Mouse (Mus musculus) midbrain, embryonic 10.5 days (tissue): ENCODE results near the gene C130050O18Rik. TPM values are rescaled to one million over a fixed set of nuclear protein-coding genes. Genes with fewer than 3 reads are reported as not detected.

ENCODE experiments used
- DNase-seq: peaks from one replicate; pipeline ENCODE4 v3.0.0-alpha.2; 2017; ENCODE audit warnings: low spot score
- H3K27ac ChIP-seq: fragments of 300-500 bp; sonication (generic); replicated peaks from 2 replicates; pipeline ENCODE4 v1.5.1; 2016; ENCODE audit warnings: mild to moderate bottlenecking
- H3K27me3 ChIP-seq: fragments of 300-500 bp; sonication (generic); 2 replicates; pipeline ENCODE4 v1.6.1; 2016; ENCODE audit warnings: low read depth, mild to moderate bottlenecking; ENCODE audit not compliant: poor library complexity, severe bottlenecking
- H3K36me3 ChIP-seq: fragments of 300-500 bp; sonication (generic); 2 replicates; pipeline ENCODE4 v1.6.1; 2016; ENCODE audit warnings: mild to moderate bottlenecking, moderate library complexity
- H3K4me1 ChIP-seq: fragments of 300-500 bp; sonication (generic); 2 replicates; pipeline ENCODE4 v1.6.1; 2016
- H3K4me3 ChIP-seq: fragments of 300-500 bp; sonication (generic); 2 replicates; pipeline ENCODE4 v1.5.1; 2016; ENCODE audit warnings: mild to moderate bottlenecking, moderate library complexity
- H3K9me3 ChIP-seq: fragments of 300-500 bp; sonication (generic); replicated peaks from 2 replicates; pipeline ENCODE4 v1.6.1; 2016; ENCODE audit warnings: mild to moderate bottlenecking
- WGBS: fragments of 180-500 bp; shearing (Covaris S2); methylation state at CpG from one replicate; pipeline ENCODE4 v1.1.7; 2016; 5-methylcytosine and 5-hydroxymethylcytosine counted together
- microRNA counts: library from miRNA; unstranded; fragments of <30 nt; microRNA quantifications from one replicate; lab custom pipeline; 2017
- microRNA-seq: library from miRNA; unstranded; fragments of <30 nt; microRNA quantifications from one replicate; pipeline ENCODE4, GENCODE M21; 2017
- polyA plus RNA-seq: library from polyadenylated mRNA; unstranded; fragments of >200 nt; fragmentation: Nextera tagmentation; extraction: Ambion mirVana; gene quantifications from 2 replicates; pipeline ENCODE4 v1.2.1, GENCODE M21; 2016

Gene C130050O18Rik
- polyA plus RNA-seq, 1 experiment from 2014 or later: 0.32 TPM

DNA sequence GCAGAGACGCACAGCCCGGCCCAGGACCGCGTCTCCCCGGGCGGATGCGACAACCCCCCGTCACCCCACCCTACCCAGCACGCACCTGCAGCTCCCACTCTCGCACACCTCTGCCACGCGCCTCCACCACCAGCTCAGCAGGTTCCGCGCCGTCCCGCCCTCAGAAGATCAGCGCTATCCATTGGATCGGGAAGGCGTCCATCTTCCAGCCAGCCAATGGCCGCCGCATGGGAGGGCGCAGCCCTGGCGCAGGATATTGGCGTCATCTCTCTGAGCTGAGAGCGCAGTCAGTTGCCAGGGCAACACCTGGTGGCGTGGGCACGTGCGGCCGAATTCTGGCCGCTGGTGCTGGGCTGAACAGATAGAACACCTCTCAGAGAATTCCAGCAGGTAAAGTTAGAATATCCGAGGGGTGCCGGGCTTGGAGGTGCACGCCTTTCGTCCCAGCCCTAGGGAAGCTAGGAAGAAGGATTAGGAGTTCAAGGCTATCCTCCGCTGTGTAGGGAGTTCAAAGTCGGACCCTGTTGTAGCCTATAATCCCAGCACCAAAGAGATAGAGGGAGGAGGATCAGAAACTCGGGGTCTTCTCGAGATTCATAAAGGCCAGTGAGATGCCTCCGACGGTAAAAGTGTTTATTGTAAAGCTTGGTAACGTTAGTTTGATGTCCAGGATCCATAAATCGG, 55.4 kb downstream of the C130050O18Rik start, which contains the start of gene 3110082I17Rik:
3110082I17Rik (minus strand) TSS at position 144 of the 684 bp plus-strand sequence.
- Histone ChIP-seq H3K4me1 (peaks cover 21% of the 10 kb centered on the region), H3K9me3 (no peaks in the 10 kb centered on the region), H3K27ac (peak within 1 kb of the TSS; percentile 79), H3K4me3 (peak within 1 kb of the TSS; percentile 74), H3K27me3 (no peaks in the 10 kb centered on the region), H3K36me3 (peaks cover 15% of the 10 kb centered on the region)
- peak; percentile 96 for DNase-seq
- 4% methylated on average over 42 of the region's 42 CpGs for WGBS

DNA sequence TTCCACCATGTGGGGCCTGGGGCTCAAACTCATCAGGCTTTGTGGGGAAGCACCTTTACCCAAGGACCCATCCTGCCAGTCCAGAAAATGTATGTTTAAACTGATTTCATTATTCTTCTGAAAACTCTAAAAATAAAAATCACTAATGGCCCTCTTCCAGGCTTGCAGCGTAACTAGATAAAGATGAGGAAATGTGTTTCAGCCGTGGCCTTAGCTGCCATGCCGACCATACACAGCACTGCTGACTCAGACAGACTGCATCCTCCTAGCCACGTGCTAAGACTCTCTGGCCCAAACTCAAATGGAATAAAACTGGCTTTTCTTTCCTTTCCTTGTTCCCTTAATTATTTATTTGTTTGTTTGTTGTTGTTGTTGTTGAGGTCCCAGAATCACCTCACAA, 59.8 kb downstream of the C130050O18Rik start:
- H3K27ac ChIP-seq: no peak overlapping the region
- H3K4me1 ChIP-seq: peaks cover 9% of the 10 kb centered on the region
- WGBS: 83% methylated on average over 4 of the region's 4 CpGs
- no peak for DNase-seq
- H3K9me3 ChIP-seq: no peaks in the 10 kb centered on the region
- H3K36me3 ChIP-seq: no peaks in the 10 kb centered on the region
- no peaks in the 10 kb centered on the region for H3K27me3 ChIP-seq
- H3K4me3 ChIP-seq: no peak overlapping the region

MicroRNA genes within 50 kb of the gene (microRNA counts, 519-probe panel; counts per million panel counts)
- not detected for microRNA mmu-miR-339-3p (lab: Ali Mortazavi, UCI)
- not detected for microRNA mmu-miR-339-5p (lab: Ali Mortazavi, UCI)

Small RNA genes within 50 kb of the gene (microRNA-seq; reads per million reads assigned to microRNA genes)
- 692 reads per million, percentile 73 among the genes with 10 or more reads in this experiment for gene Mir339

Other genes starting within 250 kb of the C130050O18Rik start
- gene Sun1, start 204.6 kb upstream of the C130050O18Rik start, polyA plus RNA-seq: 46.9 and 49.6 TPM in 2 replicates
- gene Get4, start 153.0 kb upstream of the C130050O18Rik start, polyA plus RNA-seq: 168 and 187 TPM in 2 replicates
- 0.37 and 0.53 TPM in 2 replicates for gene Adap1, start 79.7 kb upstream of the C130050O18Rik start, polyA plus RNA-seq
- 123 and 134 TPM in 2 replicates for gene Cox19, start 53.9 kb upstream of the C130050O18Rik start, polyA plus RNA-seq
- gene Cyp2w1, start 52.7 kb upstream of the C130050O18Rik start, polyA plus RNA-seq: not detected in 2 replicates
- gene Gpr146, start 27.6 kb upstream of the C130050O18Rik start, polyA plus RNA-seq: 1.7 and 2.0 TPM in 2 replicates
- gene Gper1, start 17.9 kb downstream of the C130050O18Rik start, polyA plus RNA-seq: 0.77 and 2.5 TPM in 2 replicates
- gene 3110082I17Rik, start 55.2 kb downstream of the C130050O18Rik start, polyA plus RNA-seq: 56.6 and 64.7 TPM in 2 replicates
- gene Zfand2a, start 79.3 kb downstream of the C130050O18Rik start, polyA plus RNA-seq: 9.1 and 12.2 TPM in 2 replicates
- gene Uncx, start 138.2 kb downstream of the C130050O18Rik start, polyA plus RNA-seq: 18.8 and 36.7 TPM in 2 replicates